Mouse (Mus musculus): ENCODE results near the gene Wipf2.

The Wipf2 gene

GRCm38 (mm10) chr11:98942923-98943641 lies 79.6 kb downstream of the Wipf2 start:
- DNase-seq (ENCODE audit: low spot score in 2 of 2): no peak

GRCm38 (mm10) chr11:98943741-98944461 lies 80.5 kb downstream of the Wipf2 start:
- no peak for DNase-seq (ENCODE audit: low spot score in 2 of 2)

DNA sequence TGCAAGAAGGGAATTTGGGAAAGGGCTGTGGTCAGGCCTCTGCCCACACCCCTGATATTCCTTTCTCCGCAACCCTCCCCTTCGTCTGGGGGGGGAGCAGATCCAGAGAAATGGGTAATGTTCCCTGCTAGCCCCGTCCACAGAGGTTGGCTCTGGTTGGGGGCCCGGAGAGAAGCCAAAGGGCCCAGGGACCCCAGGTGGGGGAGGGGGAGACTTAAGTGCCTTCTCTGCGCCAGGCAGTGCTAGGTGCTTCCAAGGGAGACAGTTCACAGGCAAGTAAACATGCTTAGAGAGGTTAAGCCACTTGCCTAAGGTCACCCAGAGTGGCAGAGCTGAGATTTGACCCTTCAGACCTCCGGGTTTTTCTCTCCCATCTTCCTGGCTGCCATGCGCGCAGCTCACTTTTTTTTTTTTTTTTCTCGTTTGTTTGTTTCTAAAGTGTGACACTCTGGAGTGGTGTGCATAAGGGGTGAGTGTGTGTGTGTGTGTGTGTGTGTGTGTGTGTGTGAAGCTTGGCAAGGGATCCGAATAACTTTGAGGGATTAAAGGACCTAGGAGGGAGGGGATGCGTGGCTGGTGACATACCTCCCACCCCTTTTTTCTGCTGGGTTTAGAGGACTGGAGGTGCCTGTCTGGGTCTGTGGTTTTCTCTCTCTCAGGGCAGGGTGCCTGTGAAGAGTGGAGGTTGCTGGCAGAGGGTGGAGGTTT lies 81.6 kb downstream of the Wipf2 start:
- no peak for DNase-seq (ENCODE audit: low spot score in 2 of 2)

DNA sequence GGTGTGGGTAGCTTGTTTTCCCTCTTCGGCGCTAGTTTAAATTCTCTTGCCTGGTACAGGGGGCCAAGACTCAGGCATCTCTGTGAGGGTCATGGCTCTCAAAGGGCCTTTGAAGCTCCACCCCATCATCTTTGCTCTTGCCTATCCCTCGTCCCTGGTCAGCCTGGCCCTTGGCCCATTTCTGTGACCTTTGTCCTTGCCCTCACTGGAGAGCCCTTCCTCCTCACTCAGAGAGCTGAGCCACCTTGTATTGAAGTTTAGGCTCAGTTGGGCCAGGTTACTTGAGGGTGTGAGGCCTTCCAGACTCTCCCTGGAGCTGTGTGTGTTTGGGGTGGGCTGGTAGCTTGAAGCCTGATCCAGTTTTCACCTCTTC lies 82.2 kb downstream of the Wipf2 start:
- DNase-seq (ENCODE audit: low spot score in 2 of 2): no peak

DNA sequence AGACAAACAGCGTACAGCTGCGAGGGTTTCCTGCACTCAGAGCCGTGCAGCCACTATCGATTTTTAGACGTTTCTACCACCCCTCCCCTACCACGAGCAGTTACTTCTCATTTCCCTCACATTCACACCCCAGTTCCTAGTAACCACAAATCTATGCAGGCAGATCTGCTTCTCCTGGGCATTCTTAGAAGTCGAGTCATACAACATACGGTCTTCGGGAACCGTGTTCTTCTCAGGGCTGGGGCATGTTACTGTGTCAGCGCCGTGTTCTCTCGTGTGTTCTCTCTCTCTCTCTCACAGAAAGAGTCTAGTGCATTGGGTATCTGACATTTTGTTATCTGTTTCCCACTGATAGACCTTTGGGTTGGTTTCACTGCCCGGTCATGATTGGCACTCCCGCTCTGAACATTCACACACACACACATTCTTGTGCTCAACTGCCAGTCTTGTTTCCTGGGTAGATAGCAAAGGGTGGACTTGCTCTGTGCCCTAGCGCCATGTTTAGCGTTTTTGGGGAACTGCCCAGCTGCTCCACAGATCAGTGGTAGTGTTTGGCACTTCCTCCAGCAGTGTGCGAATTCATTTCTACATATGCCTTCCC lies 84.6 kb downstream of the Wipf2 start:
- DNase-seq (ENCODE audit: low spot score in 2 of 2): no peak

DNA sequence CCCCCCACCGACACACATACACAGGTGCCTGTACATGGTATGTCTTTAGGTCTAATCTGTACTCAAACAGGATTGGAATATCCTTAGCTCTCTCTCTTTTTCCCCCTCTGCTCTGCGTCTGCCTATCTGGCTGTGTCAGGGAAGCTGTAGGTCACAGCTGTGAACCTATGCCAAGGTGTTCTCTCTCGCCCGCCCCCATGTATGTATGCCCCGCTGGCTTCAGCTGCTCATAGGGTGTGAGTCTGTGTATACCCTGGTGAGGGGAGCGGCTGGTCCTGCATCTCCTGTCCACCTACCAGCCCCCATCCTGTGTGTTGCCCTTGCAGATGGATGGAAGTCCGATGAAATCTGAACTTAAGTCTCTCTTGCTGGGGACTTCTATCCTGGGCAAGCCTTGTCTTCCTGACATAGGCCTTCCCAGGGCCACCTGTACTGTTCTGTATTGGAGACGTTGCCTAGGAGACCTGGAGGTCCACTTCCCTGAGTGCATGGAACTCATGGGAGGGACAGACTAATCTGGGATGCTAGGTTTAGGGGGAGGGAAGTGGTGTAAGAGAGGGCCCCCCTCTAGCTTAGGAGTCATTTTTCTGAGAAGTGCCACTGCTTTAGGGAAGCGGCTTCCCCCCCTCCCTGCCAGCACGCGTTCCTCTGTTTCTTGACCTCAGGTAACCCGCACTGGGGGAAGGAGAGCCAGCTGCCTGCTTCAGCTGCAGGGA lies 86.0 kb downstream of the Wipf2 start:
- no peak for DNase-seq (ENCODE audit: low spot score in 2 of 2)

GRCm38 (mm10) chr11:98949958-98950460 lies 86.6 kb downstream of the Wipf2 start:
- no peak for DNase-seq (ENCODE audit: low spot score in 2 of 2)

DNA sequence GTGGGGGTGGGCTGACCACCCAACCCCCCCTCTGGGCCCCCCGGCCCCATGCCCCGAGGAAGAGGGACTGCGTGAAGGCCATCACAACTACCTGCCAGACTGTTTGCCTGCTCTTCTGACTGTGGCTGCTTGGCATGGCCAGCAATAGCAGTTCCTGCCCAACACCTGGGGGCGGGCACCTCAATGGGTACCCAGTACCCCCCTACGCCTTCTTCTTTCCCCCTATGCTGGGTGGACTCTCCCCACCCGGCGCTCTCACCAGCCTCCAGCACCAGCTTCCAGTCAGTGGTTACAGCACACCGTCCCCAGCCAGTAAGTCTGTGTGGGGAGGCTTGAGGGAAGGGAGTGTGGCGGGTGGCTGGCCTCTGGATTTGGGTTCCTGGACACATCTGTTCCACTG lies 87.0 kb downstream of the Wipf2 start:
- DNase-seq (ENCODE audit: low spot score in 2 of 2): no peak

GRCm38 (mm10) chr11:98951026-98951906 lies 87.8 kb downstream of the Wipf2 start:
- no peak for DNase-seq (ENCODE audit: low spot score in 2 of 2)

DNA sequence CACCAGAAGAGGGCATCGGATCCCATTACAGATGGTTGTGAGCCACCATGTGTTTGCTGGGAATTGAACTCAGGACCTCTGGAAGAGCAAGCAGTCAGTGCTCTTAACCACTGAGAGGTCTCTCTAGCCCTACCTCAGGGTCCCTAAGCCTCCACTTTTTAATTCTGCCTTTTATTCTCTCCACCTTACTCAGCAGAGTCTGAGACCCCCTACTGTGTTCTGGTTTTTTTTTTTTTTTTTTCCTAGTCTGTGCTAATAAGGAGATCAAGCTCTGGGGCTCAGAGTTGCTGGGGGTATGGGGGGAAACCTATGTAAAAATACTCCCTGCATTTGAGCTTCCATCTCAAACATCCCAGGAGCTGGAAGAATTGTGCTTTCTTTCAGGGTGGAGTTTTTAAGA lies 88.7 kb downstream of the Wipf2 start:
- no peak for DNase-seq (ENCODE audit: low spot score in 2 of 2)

DNA sequence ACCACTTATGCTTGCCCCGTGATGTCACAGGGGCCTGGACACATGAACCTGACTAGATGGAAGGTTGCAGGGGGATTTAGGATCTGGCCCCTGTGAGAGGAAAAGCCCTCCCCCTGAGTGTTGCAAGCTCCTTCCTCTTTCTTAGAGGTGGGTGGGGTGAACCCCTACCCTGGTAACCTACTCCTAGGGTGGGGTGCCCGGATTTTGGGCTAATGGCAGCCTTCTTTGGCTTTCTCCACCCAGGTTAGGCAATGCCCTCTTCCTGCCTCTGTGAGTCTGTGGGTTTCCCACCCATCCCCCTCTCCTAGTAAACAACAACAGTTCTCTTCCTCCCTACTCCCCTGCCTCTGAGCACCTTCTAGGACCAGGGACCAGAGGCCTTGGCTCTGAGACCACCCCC lies 89.3 kb downstream of the Wipf2 start:
- DNase-seq (ENCODE audit: low spot score in 2 of 2): no peak

DNA sequence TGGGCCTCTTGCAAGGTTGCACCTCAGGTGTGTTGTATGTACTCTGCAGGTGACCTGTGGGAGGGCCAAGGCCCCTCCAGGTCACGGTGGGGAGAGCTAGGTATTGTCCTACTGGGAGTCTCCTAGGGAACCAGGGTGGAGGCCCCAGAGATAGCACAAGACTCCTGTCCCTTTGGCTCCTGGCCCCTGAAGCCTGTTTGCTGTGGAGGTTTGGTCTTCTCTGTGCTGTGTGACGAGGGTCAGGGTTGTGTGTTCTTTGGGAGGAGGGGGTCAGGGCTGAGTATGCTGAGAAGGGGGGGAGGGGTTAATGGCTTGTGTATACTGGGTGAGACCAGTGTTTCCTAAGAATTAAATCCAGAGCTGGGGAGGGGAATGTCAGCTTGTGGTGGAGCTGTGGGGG lies 89.9 kb downstream of the Wipf2 start:
- no peak for DNase-seq (ENCODE audit: low spot score in 2 of 2)

DNA sequence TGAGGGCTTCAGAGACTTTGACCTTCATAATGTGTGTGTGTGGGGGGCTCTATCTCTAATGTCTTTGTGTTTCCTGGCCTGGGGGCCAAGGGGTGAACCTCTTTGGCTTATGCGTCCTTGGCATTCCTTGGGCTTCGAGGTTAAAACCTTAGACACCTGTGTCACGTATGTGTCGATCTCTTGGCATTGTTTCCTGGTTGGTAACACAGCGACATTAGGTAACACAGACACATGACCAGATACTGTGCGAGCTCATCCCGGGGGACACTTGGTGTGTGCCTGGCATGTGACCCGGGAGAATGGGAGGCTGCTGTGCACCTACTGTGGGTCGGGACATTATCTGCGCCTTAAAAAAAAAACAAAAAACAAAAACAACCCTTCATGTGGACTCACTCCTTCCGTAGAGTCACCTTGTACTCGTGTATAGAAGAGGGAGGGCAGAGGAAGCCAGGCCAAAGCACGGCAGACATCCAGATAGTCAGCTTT lies 90.4 kb downstream of the Wipf2 start:
- DNase-seq (ENCODE audit: low spot score in 2 of 2): no peak

DNA sequence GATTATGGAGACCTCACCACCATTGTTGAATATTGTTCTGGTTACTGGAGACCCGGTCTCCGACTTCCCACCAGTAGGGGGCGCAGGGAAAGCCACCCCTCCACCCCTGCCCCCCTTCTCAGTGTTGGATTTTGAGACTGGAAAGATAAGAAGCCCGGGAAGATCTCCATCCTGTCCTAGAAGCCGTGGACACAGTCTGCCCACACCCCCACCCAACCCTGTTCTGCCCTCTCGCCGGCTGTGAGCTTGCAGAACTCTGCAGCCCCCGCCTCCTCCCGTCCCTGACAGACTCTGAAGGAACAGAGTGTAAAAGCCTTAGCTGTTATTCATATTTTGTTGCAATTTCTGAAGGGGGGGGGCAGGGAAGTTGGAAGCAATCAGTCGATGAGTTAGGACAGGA lies 90.9 kb downstream of the Wipf2 start:
- peak in 1 of 2 experiments; percentile 58 for DNase-seq (ENCODE audit: low spot score in 2 of 2)
